Comparison of ENCODE assay signal across 8 mouse cellular contexts in genomic region chr3:96645018-96645649, GRCm38 (mm10). TPM values are rescaled to one million over a fixed set of nuclear protein-coding genes. Genes with fewer than 3 reads are reported as not detected.
DNase-seq lines count a peak whose midpoint lies in the region; ATAC-seq and TF ChIP-seq lines count a peak whose summit lies in the region.
"Had no signal": no experiment of that assay in that cellular context is flagged by ENCODE, and none has a peak within 500 bp of the region (broad histone marks: within the 10 kb centered on the region; RNA-seq: fewer than 3 reads in every experiment).

Gene Itga10 (plus strand): TSS chr3:96645584.

- WGBS in midbrain, embryonic 10.5 days, result 72% methylated on average over 7 of the region's 7 CpGs
- 63% methylated on average over 7 of the region's 7 CpGs for WGBS in midbrain, embryonic 15.5 days

- no peak within 1 kb of the TSS for H3K4me2 ChIP-seq in midbrain, embryonic 15.5 days
- peak within 1 kb of the TSS; percentile 34 for H3K4me2 ChIP-seq in myocyte (ENCODE audit: low read depth)
- H3K4me2 ChIP-seq: hindbrain, embryonic 15.5 days had no signal

- H3K36me3 ChIP-seq in midbrain, embryonic 10.5 days, result peaks cover 38% of the 10 kb centered on the region
- peaks cover 14% of the 10 kb centered on the region for H3K36me3 ChIP-seq in midbrain, embryonic 15.5 days (replicated peaks)
- H3K36me3 ChIP-seq in myocyte (ENCODE audit: control insufficient read depth, insufficient read depth), result peaks cover 12% of the 10 kb centered on the region

- no peak within 1 kb of the TSS for H3K4me3 ChIP-seq in midbrain, embryonic 10.5 days
- H3K4me3 ChIP-seq in midbrain, embryonic 15.5 days, result no peak within 1 kb of the TSS
- H3K4me3 ChIP-seq in myocyte, result no peak within 1 kb of the TSS
- H3K4me3 ChIP-seq: hindbrain, embryonic 15.5 days had no signal

- peak; percentile 19 for DNase-seq in midbrain, embryonic 10.5 days (ENCODE audit: low spot score)
- peak; percentile 81 for DNase-seq in NIH3T3 (ENCODE audit: low read depth)
- DNase-seq in cerebellum, adult 9-11 months, result peak; percentile 41
- peak; percentile 44 to 61 for DNase-seq in heart, adult 18-20 months
- DNase-seq in kidney, postnatal 4 days, result peak; percentile 72 to 80

- no peaks in the 10 kb centered on the region for H3K79me2 ChIP-seq in myocyte (ENCODE audit: control insufficient read depth, insufficient read depth)

- no peak within 1 kb of the TSS for H3ac ChIP-seq in myocyte (ENCODE audit: control insufficient read depth, insufficient read length)

- ATAC-seq in midbrain, embryonic 15.5 days (replicated peaks), result no peak

- TF ChIP-seq POLR2A in myocyte (IDR thresholded peaks at IDR 0.05; ENCODE audit: insufficient read length, low read depth), result no peak

- H3K27ac ChIP-seq in midbrain, embryonic 10.5 days (replicated peaks), result no peak within 1 kb of the TSS
- H3K27ac ChIP-seq in midbrain, embryonic 15.5 days, result no peak within 1 kb of the TSS
- H3K27ac ChIP-seq: hindbrain, embryonic 15.5 days had no signal

- no peaks in the 10 kb centered on the region for H3K27me3 ChIP-seq in midbrain, embryonic 10.5 days (ENCODE audit: low read depth, poor library complexity, severe bottlenecking)
- H3K27me3 ChIP-seq in midbrain, embryonic 15.5 days (replicated peaks), result no peaks in the 10 kb centered on the region
- no peaks in the 10 kb centered on the region for H3K27me3 ChIP-seq in myocyte (ENCODE audit: control insufficient read depth, insufficient read depth, insufficient read length)
- H3K27me3 ChIP-seq: hindbrain, embryonic 15.5 days had no signal

- H3K4me1 ChIP-seq in midbrain, embryonic 10.5 days, result no peaks in the 10 kb centered on the region
- H3K4me1 ChIP-seq in midbrain, embryonic 15.5 days, result no peaks in the 10 kb centered on the region
- H3K4me1 ChIP-seq: hindbrain, embryonic 15.5 days had no signal

- H3K9me3 ChIP-seq in midbrain, embryonic 10.5 days (replicated peaks), result no peaks in the 10 kb centered on the region
- H3K9me3 ChIP-seq in midbrain, embryonic 15.5 days, result no peaks in the 10 kb centered on the region
- H3K9me3 ChIP-seq: hindbrain, embryonic 15.5 days had no signal

- no peak within 1 kb of the TSS for H3K9ac ChIP-seq in midbrain, embryonic 15.5 days
- H3K9ac ChIP-seq: hindbrain, embryonic 15.5 days had no signal

TF ChIP-seq in myocyte, 11 proteins besides CTCF, POLR2A, EP300 and RAD21:
- no peak for TF ChIP-seq REST (IDR thresholded peaks at IDR 0.05; ENCODE audit: insufficient read depth, insufficient read length)
- no peak for TF ChIP-seq TCF3 (IDR thresholded peaks at IDR 0.05; ENCODE audit: insufficient read length, low read depth)
- TF ChIP-seq POLR2AphosphoS2 (IDR thresholded peaks at IDR 0.05; ENCODE audit: insufficient read length, low read depth), result no peak
- TF ChIP-seq MYOD1 (IDR thresholded peaks at IDR 0.05; ENCODE audit: control insufficient read depth in 1 of 3, insufficient read length in 2 of 3, low read depth in 2 of 3), result no peak
- no peak for TF ChIP-seq SRF (IDR thresholded peaks at IDR 0.05; ENCODE audit: control insufficient read depth, insufficient read length, low read depth)

RNA-seq across cellular contexts. Expression of gene Itga10, which starts in this region (rescaled TPM):
- 0.36 and 0.64 TPM in 2 replicates for polyA plus RNA-seq in midbrain, embryonic 10.5 days (2016; fragmentation: Nextera tagmentation; extraction: Ambion mirVana)
- polyA plus RNA-seq in midbrain, embryonic 15.5 days (2015; fragmentation: Nextera tagmentation; extraction: Ambion mirVana), result 1.5 and 1.6 TPM in 2 replicates
- total RNA-seq in heart, adult 18-20 months (2021), result under 1 TPM; 0.62 to 0.69 TPM
- polyA plus RNA-seq in myocyte (2012; fragmentation: generic; extraction: Trizol), result 1.9 TPM

Comparison
In these comparisons a context has a peak if more than half of its experiments do, and no peak if none do; other contexts are left out.
1. Peak in DNase-seq in midbrain, embryonic 10.5 days; RNA of the gene not detected or under 1 TPM.
2. Peak in DNase-seq in heart, adult 18-20 months; RNA of the gene not detected or under 1 TPM.
3. DNase-seq: peak in every context shown above with its lines; median percentile 81 in NIH3T3; 76 in kidney, postnatal 4 days; 52 in heart, adult 18-20 months; 41 in cerebellum, adult 9-11 months; 19 in midbrain, embryonic 10.5 days.